Mouse (Mus musculus): Measurements from ENCODE around the gene Carnmt1. TPM values are rescaled to one million over a fixed set of nuclear protein-coding genes. Genes with fewer than 3 reads are reported as not detected.

Gene Carnmt1
- polyA plus RNA-seq, 1 experiment, result 8.2 TPM

- DNase-seq, result peak; percentile 62 to 72
- Histone ChIP-seq H3K27me3 (ENCODE audit: control insufficient read depth, insufficient read depth, low read length) (no peaks in the 10 kb centered on the region), H3K4me1 (ENCODE audit: control insufficient read depth, insufficient read depth, low read length) (peaks cover 5% of the 10 kb centered on the region), H3K4me3 (replicated peaks; ENCODE audit: insufficient read depth, low read depth, low read length) (peak overlapping the region; percentile 95), H3K27ac (ENCODE audit: insufficient read depth, low read length) (peak overlapping the region; percentile 33; the same call in 1 of the 2 replicates)
- WGBS, result under 1% methylated on average over 56 of the region's 64 CpGs
- TF ChIP-seq CTCF (IDR thresholded peaks at IDR 0.05; ENCODE audit: borderline replicate concordance, insufficient read depth, low read depth, low read length), result no peak
Measured at GRCm38 (mm10) chr19:18671056-18671741, 635 bp downstream of the Carnmt1 start.

GRCm38 (mm10) chr19:18672498-18672897, 1.9 kb downstream of the Carnmt1 start:
- no peak overlapping the region for H3K4me3 ChIP-seq (replicated peaks; ENCODE audit: insufficient read depth, low read depth, low read length)
- 41% methylated on average over 3 of the region's 3 CpGs for WGBS
- TF ChIP-seq CTCF (IDR thresholded peaks at IDR 0.05; ENCODE audit: borderline replicate concordance, insufficient read depth, low read depth, low read length), result no peak
- TF ChIP-seq POLR2A (IDR thresholded peaks at IDR 0.05; ENCODE audit: borderline replicate concordance, insufficient read depth, low read length), result no peak
- no peaks in the 10 kb centered on the region for H3K27me3 ChIP-seq (ENCODE audit: control insufficient read depth, insufficient read depth, low read length)
- peaks cover 5% of the 10 kb centered on the region for H3K4me1 ChIP-seq (ENCODE audit: control insufficient read depth, insufficient read depth, low read length)
- H3K27ac ChIP-seq (ENCODE audit: insufficient read depth, low read length), result no peak overlapping the region
- DNase-seq, result no peak

- Histone ChIP-seq H3K4me1 (ENCODE audit: control insufficient read depth, insufficient read depth, low read length) (peaks cover 5% of the 10 kb centered on the region), H3K27ac (ENCODE audit: insufficient read depth, low read length) (no peak overlapping the region), H3K27me3 (ENCODE audit: control insufficient read depth, insufficient read depth, low read length) (no peaks in the 10 kb centered on the region), H3K4me3 (replicated peaks; ENCODE audit: insufficient read depth, low read depth, low read length) (no peak overlapping the region)
- TF ChIP-seq CTCF (IDR thresholded peaks at IDR 0.05; ENCODE audit: borderline replicate concordance, insufficient read depth, low read depth, low read length), result no peak
- no peak for TF ChIP-seq POLR2A (IDR thresholded peaks at IDR 0.05; ENCODE audit: borderline replicate concordance, insufficient read depth, low read length)
- 30% methylated on average over 4 of the region's 4 CpGs for WGBS
- no peak for DNase-seq
Measured at GRCm38 (mm10) chr19:18673116-18673515, 2.6 kb downstream of the Carnmt1 start.

- WGBS, result 42% methylated on average over 4 of the region's 4 CpGs
- no peaks in the 10 kb centered on the region for H3K27me3 ChIP-seq (ENCODE audit: control insufficient read depth, insufficient read depth, low read length)
- no peak overlapping the region for H3K27ac ChIP-seq (ENCODE audit: insufficient read depth, low read length)
- TF ChIP-seq POLR2A (IDR thresholded peaks at IDR 0.05; ENCODE audit: borderline replicate concordance, insufficient read depth, low read length) (no peak), CTCF (IDR thresholded peaks at IDR 0.05; ENCODE audit: borderline replicate concordance, insufficient read depth, low read depth, low read length) (0 out of 2 replicates have a peak, but pooled peaks have one; percentile 10)
- no peak overlapping the region for H3K4me3 ChIP-seq (replicated peaks; ENCODE audit: insufficient read depth, low read depth, low read length)
- DNase-seq, result no peak
- H3K4me1 ChIP-seq (ENCODE audit: control insufficient read depth, insufficient read depth, low read length), result no peaks in the 10 kb centered on the region
Measured at GRCm38 (mm10) chr19:18682142-18682541, 11.6 kb downstream of the Carnmt1 start.

- H3K27me3 ChIP-seq (ENCODE audit: control insufficient read depth, insufficient read depth, low read length), result no peaks in the 10 kb centered on the region
- peak; percentile 39 to 43 for DNase-seq
- H3K4me3 ChIP-seq (replicated peaks; ENCODE audit: insufficient read depth, low read depth, low read length), result no peak overlapping the region
- H3K27ac ChIP-seq (ENCODE audit: insufficient read depth, low read length), result no peak overlapping the region
- WGBS, result 73% methylated on average over 3 of the region's 3 CpGs
- no peaks in the 10 kb centered on the region for H3K4me1 ChIP-seq (ENCODE audit: control insufficient read depth, insufficient read depth, low read length)
- TF ChIP-seq POLR2A (IDR thresholded peaks at IDR 0.05; ENCODE audit: borderline replicate concordance, insufficient read depth, low read length), result no peak
- peak; percentile 75 for TF ChIP-seq CTCF (IDR thresholded peaks at IDR 0.05; ENCODE audit: borderline replicate concordance, insufficient read depth, low read depth, low read length)
Measured at GRCm38 (mm10) chr19:18687556-18687955, 17.0 kb downstream of the Carnmt1 start.

- H3K4me1 ChIP-seq (ENCODE audit: control insufficient read depth, insufficient read depth, low read length), result no peaks in the 10 kb centered on the region
- no peak for DNase-seq
- 75% methylated on average over 3 of the region's 3 CpGs for WGBS
- no peaks in the 10 kb centered on the region for H3K27me3 ChIP-seq (ENCODE audit: control insufficient read depth, insufficient read depth, low read length)
- no peak overlapping the region for H3K27ac ChIP-seq (ENCODE audit: insufficient read depth, low read length)
- TF ChIP-seq CTCF (IDR thresholded peaks at IDR 0.05; ENCODE audit: borderline replicate concordance, insufficient read depth, low read depth, low read length), result no peak
- no peak overlapping the region for H3K4me3 ChIP-seq (replicated peaks; ENCODE audit: insufficient read depth, low read depth, low read length)
Measured at GRCm38 (mm10) chr19:18692176-18692575, 21.6 kb downstream of the Carnmt1 start.

GRCm38 (mm10) chr19:18692768-18693167, 22.2 kb downstream of the Carnmt1 start:
- WGBS, result 78% methylated on average over 2 of the region's 2 CpGs

GRCm38 (mm10) chr19:18695116-18695515, 24.6 kb downstream of the Carnmt1 start:
- H3K27me3 ChIP-seq (ENCODE audit: control insufficient read depth, insufficient read depth, low read length), result no peaks in the 10 kb centered on the region
- H3K4me3 ChIP-seq (replicated peaks; ENCODE audit: insufficient read depth, low read depth, low read length), result no peak overlapping the region
- DNase-seq, result no peak
- no peak overlapping the region for H3K27ac ChIP-seq (ENCODE audit: insufficient read depth, low read length)
- 92% methylated on average over 3 of the region's 3 CpGs for WGBS
- H3K4me1 ChIP-seq (ENCODE audit: control insufficient read depth, insufficient read depth, low read length), result no peaks in the 10 kb centered on the region
- TF ChIP-seq CTCF (IDR thresholded peaks at IDR 0.05; ENCODE audit: borderline replicate concordance, insufficient read depth, low read depth, low read length) (no peak), POLR2A (IDR thresholded peaks at IDR 0.05; ENCODE audit: borderline replicate concordance, insufficient read depth, low read length) (no peak)

More at GRCm38 (mm10) chr19:18692768-18693167, 22.2 kb downstream of the Carnmt1 start:
- Histone ChIP-seq H3K4me3 (replicated peaks; ENCODE audit: insufficient read depth, low read depth, low read length) (no peak overlapping the region), H3K4me1 (ENCODE audit: control insufficient read depth, insufficient read depth, low read length) (no peaks in the 10 kb centered on the region), H3K27me3 (ENCODE audit: control insufficient read depth, insufficient read depth, low read length) (no peaks in the 10 kb centered on the region), H3K27ac (ENCODE audit: insufficient read depth, low read length) (no peak overlapping the region)
- no peak for TF ChIP-seq POLR2A (IDR thresholded peaks at IDR 0.05; ENCODE audit: borderline replicate concordance, insufficient read depth, low read length)
- no peak for TF ChIP-seq CTCF (IDR thresholded peaks at IDR 0.05; ENCODE audit: borderline replicate concordance, insufficient read depth, low read depth, low read length)
- DNase-seq, result no peak

Data from cerebellum, adult 2 months (tissue).